Mouse (Mus musculus): ENCODE measurements around the gene Slc7a1. TPM values are rescaled to one million over a fixed set of nuclear protein-coding genes. Genes with fewer than 3 reads are reported as not detected.

Gene Slc7a1
- polyA plus RNA-seq, 1 experiment from 2014 or later = 22.6 TPM

DNA sequence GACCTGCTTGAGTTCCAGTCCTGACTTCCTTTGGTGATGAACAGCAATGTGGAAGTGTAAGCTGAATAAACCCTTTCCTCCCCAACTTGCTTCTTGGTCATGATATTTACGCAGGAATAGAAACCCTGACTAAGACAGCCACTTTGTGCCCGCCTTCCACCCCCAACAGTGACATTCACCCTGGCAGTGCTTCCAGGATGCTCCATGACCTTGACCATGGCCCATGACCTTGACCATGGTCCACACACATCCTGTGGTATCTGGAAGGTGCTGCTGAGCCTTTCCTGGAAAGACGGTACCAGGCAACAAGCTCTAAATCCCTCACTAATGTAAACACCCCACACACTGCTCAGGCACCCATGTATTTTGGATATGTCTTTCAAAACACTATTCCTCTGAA lies 21.0 kb downstream of the Slc7a1 start:
- Histone ChIP-seq H3K36me3 (ENCODE audit: control insufficient read depth, insufficient read depth, low read length) (peaks cover 9% of the 10 kb centered on the region; the same call in 1 of the 2 replicates), H3K4me3 (ENCODE audit: low read depth, low read length) (no peak overlapping the region), H3K27ac (replicated peaks; ENCODE audit: low read depth, low read length) (no peak overlapping the region), H3K27me3 (replicated peaks; ENCODE audit: control insufficient read depth, insufficient read depth, low read length) (no peaks in the 10 kb centered on the region), H3K9me3 (ENCODE audit: control insufficient read depth, low read length) (peaks cover 9% of the 10 kb centered on the region; the same call in 1 of the 2 replicates), H3K4me2 (ENCODE audit: low read depth, low read length) (no peak overlapping the region), H3K9ac (ENCODE audit: low read depth, low read length) (no peak overlapping the region), H3K4me1 (ENCODE audit: control insufficient read depth, insufficient read depth, low read length) (0 out of 2 replicates have a peak, but pooled peaks cover 3% of the 10 kb centered on the region)
- 88% methylated on average over 3 of the region's 3 CpGs for WGBS
- DNase-seq (ENCODE audit: low spot score) (no peak), ATAC-seq (ENCODE audit: low read depth) (no peak)

DNA sequence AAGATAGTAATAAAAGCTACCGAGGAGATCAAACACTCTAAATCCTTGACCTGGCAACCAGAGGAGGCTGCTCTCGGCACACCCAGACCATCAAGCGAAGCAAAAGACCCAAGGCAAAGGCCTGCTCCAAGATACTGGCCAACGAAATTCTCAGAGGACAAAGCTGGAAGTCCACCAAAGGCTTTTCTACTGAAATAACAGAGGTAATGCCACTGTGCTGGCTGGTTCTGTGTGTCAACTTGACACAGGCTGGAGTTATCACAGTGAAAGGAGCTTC lies 21.5 kb downstream of the Slc7a1 start:
- Histone ChIP-seq H3K27me3 (replicated peaks; ENCODE audit: control insufficient read depth, insufficient read depth, low read length) (no peaks in the 10 kb centered on the region), H3K9ac (ENCODE audit: low read depth, low read length) (no peak overlapping the region)

GRCm38 (mm10) chr5:148377439-148378231 lies 22.1 kb downstream of the Slc7a1 start:
- ATAC-seq (ENCODE audit: low read depth) (no peak), DNase-seq (ENCODE audit: low spot score) (no peak)
- Histone ChIP-seq H3K4me2 (ENCODE audit: low read depth, low read length) (no peak overlapping the region), H3K27me3 (replicated peaks; ENCODE audit: control insufficient read depth, insufficient read depth, low read length) (no peaks in the 10 kb centered on the region), H3K4me3 (ENCODE audit: low read depth, low read length) (no peak overlapping the region), H3K36me3 (ENCODE audit: control insufficient read depth, insufficient read depth, low read length) (peaks cover 9% of the 10 kb centered on the region; the same call in 1 of the 2 replicates), H3K9ac (ENCODE audit: low read depth, low read length) (no peak overlapping the region), H3K4me1 (ENCODE audit: control insufficient read depth, insufficient read depth, low read length) (no peaks in the 10 kb centered on the region), H3K9me3 (ENCODE audit: control insufficient read depth, low read length) (peaks cover 9% of the 10 kb centered on the region; the same call in 1 of the 2 replicates), H3K27ac (replicated peaks; ENCODE audit: low read depth, low read length) (no peak overlapping the region)
- 88% methylated on average over 17 of the region's 17 CpGs for WGBS

More for the DNA sequence above, 21.5 kb downstream of the Slc7a1 start:
- WGBS = 79% methylated on average over 4 of the region's 4 CpGs
- no peaks in the 10 kb centered on the region for H3K4me1 ChIP-seq (ENCODE audit: control insufficient read depth, insufficient read depth, low read length)
- H3K36me3 ChIP-seq (ENCODE audit: control insufficient read depth, insufficient read depth, low read length) = peaks cover 9% of the 10 kb centered on the region; the same call in 1 of the 2 replicates
- H3K9me3 ChIP-seq (ENCODE audit: control insufficient read depth, low read length) = peaks cover 9% of the 10 kb centered on the region; the same call in 1 of the 2 replicates
- no peak for DNase-seq (ENCODE audit: low spot score)
- no peak overlapping the region for H3K4me2 ChIP-seq (ENCODE audit: low read depth, low read length)
- no peak overlapping the region for H3K4me3 ChIP-seq (ENCODE audit: low read depth, low read length)
- H3K27ac ChIP-seq (replicated peaks; ENCODE audit: low read depth, low read length) = no peak overlapping the region
- ATAC-seq (ENCODE audit: low read depth) = no peak

DNA sequence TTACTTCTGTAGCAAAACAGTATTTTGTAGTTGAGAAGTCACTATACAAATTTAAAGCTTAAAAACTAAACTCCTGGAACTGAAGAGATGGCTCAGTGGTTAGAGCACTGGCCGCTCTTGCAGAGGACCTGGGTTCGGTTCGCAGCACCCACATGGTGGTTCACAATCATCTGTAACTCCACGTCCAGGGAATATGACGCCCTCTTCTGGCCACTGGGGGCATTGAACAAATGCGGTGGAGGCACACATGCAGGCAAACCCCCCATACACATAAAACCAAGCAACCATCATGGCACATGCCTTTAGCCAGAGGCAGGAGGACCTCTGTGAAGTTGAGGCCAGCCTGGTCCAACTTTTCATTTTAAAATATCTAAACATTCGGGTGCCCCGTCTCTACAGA lies 23.3 kb downstream of the Slc7a1 start:
- no peak for DNase-seq (ENCODE audit: low spot score)
- Histone ChIP-seq H3K27me3 (replicated peaks; ENCODE audit: control insufficient read depth, insufficient read depth, low read length) (no peaks in the 10 kb centered on the region), H3K27ac (replicated peaks; ENCODE audit: low read depth, low read length) (no peak overlapping the region), H3K9me3 (ENCODE audit: control insufficient read depth, low read length) (peaks cover 9% of the 10 kb centered on the region; the same call in 1 of the 2 replicates), H3K9ac (ENCODE audit: low read depth, low read length) (no peak overlapping the region), H3K36me3 (ENCODE audit: control insufficient read depth, insufficient read depth, low read length) (peaks cover 9% of the 10 kb centered on the region; the same call in 1 of the 2 replicates), H3K4me3 (ENCODE audit: low read depth, low read length) (no peak overlapping the region), H3K4me1 (ENCODE audit: control insufficient read depth, insufficient read depth, low read length) (no peaks in the 10 kb centered on the region), H3K4me2 (ENCODE audit: low read depth, low read length) (no peak overlapping the region)
- no peak for ATAC-seq (ENCODE audit: low read depth)
- 91% methylated on average over 8 of the region's 8 CpGs for WGBS

GRCm38 (mm10) chr5:148375480-148375879 lies 24.2 kb downstream of the Slc7a1 start:
- ATAC-seq (ENCODE audit: low read depth) = no peak
- Histone ChIP-seq H3K4me2 (ENCODE audit: low read depth, low read length) (no peak overlapping the region), H3K36me3 (ENCODE audit: control insufficient read depth, insufficient read depth, low read length) (peaks cover 9% of the 10 kb centered on the region; the same call in 1 of the 2 replicates), H3K4me1 (ENCODE audit: control insufficient read depth, insufficient read depth, low read length) (no peaks in the 10 kb centered on the region), H3K27me3 (replicated peaks; ENCODE audit: control insufficient read depth, insufficient read depth, low read length) (no peaks in the 10 kb centered on the region), H3K9ac (ENCODE audit: low read depth, low read length) (no peak overlapping the region), H3K9me3 (ENCODE audit: control insufficient read depth, low read length) (peaks cover 9% of the 10 kb centered on the region; the same call in 1 of the 2 replicates), H3K4me3 (ENCODE audit: low read depth, low read length) (no peak overlapping the region), H3K27ac (replicated peaks; ENCODE audit: low read depth, low read length) (no peak overlapping the region)
- no peak for DNase-seq (ENCODE audit: low spot score)
- WGBS = 72% methylated on average over 12 of the region's 12 CpGs

DNA sequence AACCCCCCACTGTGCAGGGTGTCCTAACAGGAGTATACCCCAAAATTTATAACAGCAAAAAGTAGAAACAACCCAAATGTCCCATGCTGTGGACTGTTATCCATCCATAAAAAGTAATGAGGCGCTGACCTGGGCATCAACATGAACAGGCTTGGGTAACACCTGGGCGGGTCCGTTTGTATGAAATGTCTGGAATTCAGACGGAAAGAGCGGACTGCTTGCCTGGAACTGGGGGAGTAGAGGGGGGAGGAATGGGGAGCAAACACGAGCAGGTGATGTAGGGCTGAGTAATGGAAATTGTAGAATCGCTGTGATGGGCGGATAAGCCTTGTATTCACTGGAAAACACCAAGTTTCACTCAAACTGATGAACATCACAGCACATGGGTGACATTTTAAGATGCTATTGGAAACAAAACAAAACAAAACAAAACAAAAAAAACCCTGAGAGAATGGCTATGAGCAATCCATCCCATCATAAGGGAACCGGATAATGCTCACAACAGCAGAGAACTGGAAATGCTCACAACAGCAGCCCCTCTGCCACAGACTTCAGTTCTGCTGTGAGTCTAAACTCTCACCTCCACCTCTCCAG lies 26.5 kb downstream of the Slc7a1 start:
- H3K27me3 ChIP-seq (replicated peaks; ENCODE audit: control insufficient read depth, insufficient read depth, low read length) = no peaks in the 10 kb centered on the region
- H3K4me3 ChIP-seq (ENCODE audit: low read depth, low read length) = no peak overlapping the region
- H3K36me3 ChIP-seq (ENCODE audit: control insufficient read depth, insufficient read depth, low read length) = peaks cover 9% of the 10 kb centered on the region; the same call in 1 of the 2 replicates
- 74% methylated on average over 9 of the region's 9 CpGs for WGBS
- H3K4me2 ChIP-seq (ENCODE audit: low read depth, low read length) = no peak overlapping the region
- ATAC-seq (ENCODE audit: low read depth) = no peak
- no peaks in the 10 kb centered on the region for H3K4me1 ChIP-seq (ENCODE audit: control insufficient read depth, insufficient read depth, low read length)
- peaks cover 14% of the 10 kb centered on the region; the same call in 1 of the 2 replicates for H3K9me3 ChIP-seq (ENCODE audit: control insufficient read depth, low read length)
- no peak overlapping the region for H3K27ac ChIP-seq (replicated peaks; ENCODE audit: low read depth, low read length)
- no peak for DNase-seq (ENCODE audit: low spot score)
- H3K9ac ChIP-seq (ENCODE audit: low read depth, low read length) = no peak overlapping the region

DNA sequence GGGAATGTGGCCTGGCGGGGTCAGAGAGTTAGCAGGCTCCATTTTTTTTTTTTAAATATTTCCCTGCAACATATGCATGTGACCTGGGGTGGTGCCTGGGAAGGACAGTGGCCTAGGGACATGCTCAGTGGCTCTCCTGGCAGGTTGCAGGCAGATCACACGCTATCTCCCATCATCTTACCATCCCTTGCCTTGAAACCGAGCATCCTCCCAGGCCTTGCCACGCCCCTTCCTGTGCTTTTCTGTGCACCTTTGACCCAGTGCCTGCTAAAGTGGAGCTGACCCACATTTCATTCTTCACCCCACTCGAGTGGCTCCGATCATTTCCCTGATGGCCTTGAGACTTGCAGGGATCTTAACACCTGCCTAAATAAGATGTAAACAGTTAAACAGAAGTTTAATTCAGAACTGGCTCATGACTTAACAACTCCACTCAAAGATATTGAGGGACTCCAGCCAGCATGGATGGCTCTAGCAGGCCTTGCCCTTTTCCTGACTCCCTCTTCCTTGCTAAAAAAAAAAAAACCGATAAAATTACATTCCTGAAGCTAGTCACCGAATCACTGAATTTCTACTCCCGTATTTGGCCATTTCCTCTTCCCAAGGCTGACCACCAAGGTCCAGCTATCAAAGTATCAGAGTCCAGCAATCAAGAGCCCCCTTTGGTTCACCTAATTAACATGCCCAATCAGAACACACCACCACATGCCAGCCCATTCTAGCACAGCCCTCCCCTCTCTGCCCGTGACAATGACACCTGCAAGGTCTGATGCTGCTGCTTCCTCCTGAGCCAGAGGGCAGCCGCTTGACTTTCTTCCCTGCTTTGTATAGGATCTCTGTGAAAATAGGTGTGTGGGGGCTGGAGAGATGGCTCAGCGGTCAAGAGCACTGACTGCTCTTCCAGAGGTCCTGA lies 27.4 kb downstream of the Slc7a1 start:
- H3K4me2 ChIP-seq (ENCODE audit: low read depth, low read length) = no peak overlapping the region
- 83% methylated on average over 12 of the region's 12 CpGs for WGBS
- H3K27ac ChIP-seq (replicated peaks; ENCODE audit: low read depth, low read length) = no peak overlapping the region
- ATAC-seq (ENCODE audit: low read depth) (no peak), DNase-seq (ENCODE audit: low spot score) (no peak)
- H3K4me1 ChIP-seq (ENCODE audit: control insufficient read depth, insufficient read depth, low read length) = no peaks in the 10 kb centered on the region
- H3K27me3 ChIP-seq (replicated peaks; ENCODE audit: control insufficient read depth, insufficient read depth, low read length) = no peaks in the 10 kb centered on the region
- H3K9ac ChIP-seq (ENCODE audit: low read depth, low read length) = no peak overlapping the region
- peaks cover 9% of the 10 kb centered on the region; the same call in 1 of the 2 replicates for H3K36me3 ChIP-seq (ENCODE audit: control insufficient read depth, insufficient read depth, low read length)
- no peak overlapping the region for H3K4me3 ChIP-seq (ENCODE audit: low read depth, low read length)
- H3K9me3 ChIP-seq (ENCODE audit: control insufficient read depth, low read length) = peaks cover 14% of the 10 kb centered on the region; the same call in 1 of the 2 replicates

GRCm38 (mm10) chr5:148371375-148371774 lies 28.3 kb downstream of the Slc7a1 start:
- H3K9me3 ChIP-seq (ENCODE audit: control insufficient read depth, low read length) = peaks cover 11% of the 10 kb centered on the region; the same call in 1 of the 2 replicates
- ATAC-seq (ENCODE audit: low read depth) = no peak
- H3K27me3 ChIP-seq (replicated peaks; ENCODE audit: control insufficient read depth, insufficient read depth, low read length) = no peaks in the 10 kb centered on the region
- peaks cover 7% of the 10 kb centered on the region; the same call in 1 of the 2 replicates for H3K36me3 ChIP-seq (ENCODE audit: control insufficient read depth, insufficient read depth, low read length)
- H3K4me2 ChIP-seq (ENCODE audit: low read depth, low read length) = no peak overlapping the region
- DNase-seq (ENCODE audit: low spot score) = no peak
- no peak overlapping the region for H3K9ac ChIP-seq (ENCODE audit: low read depth, low read length)
- 94% methylated on average over 9 of the region's 9 CpGs for WGBS
- H3K4me1 ChIP-seq (ENCODE audit: control insufficient read depth, insufficient read depth, low read length) = no peaks in the 10 kb centered on the region
- no peak overlapping the region for H3K27ac ChIP-seq (replicated peaks; ENCODE audit: low read depth, low read length)
- H3K4me3 ChIP-seq (ENCODE audit: low read depth, low read length) = no peak overlapping the region
